Mouse (Mus musculus) kidney, postnatal 0 days (tissue): ENCODE results near the gene Adamts15. TPM values are rescaled to one million over a fixed set of nuclear protein-coding genes. Genes with fewer than 3 reads are reported as not detected.

Experiments
- ATAC-seq: fragments of 200-750 bp; cut with Nextera tagmentation; replicated peaks from 2 replicates; pipeline ENCODE4 v1.8.0; 2017; ENCODE audit warnings: low read depth, moderate number of reproducible peaks, moderate TSS enrichment, moderate library complexity; ENCODE audit not compliant: low FRiP score
- DNase-seq: peaks from one replicate; pipeline ENCODE4 v3.0.0-alpha.2; 2016; ENCODE audit warnings: low spot score
- H3K27ac ChIP-seq: fragments of 300-500 bp; sonication (generic); 2 replicates; pipeline ENCODE4 v1.5.1; 2014; ENCODE audit warnings: mild to moderate bottlenecking
- H3K27me3 ChIP-seq: fragments of 300-500 bp; sonication (generic); 2 replicates; pipeline ENCODE4 v1.6.1; 2014; ENCODE audit warnings: low read length, mixed read lengths; ENCODE audit not compliant: insufficient read depth
- H3K36me3 ChIP-seq: fragments of 300-500 bp; sonication (generic); 2 replicates; pipeline ENCODE4 v1.6.1; 2014; ENCODE audit warnings: low read length, mixed read lengths; ENCODE audit not compliant: insufficient read depth
- H3K4me1 ChIP-seq: fragments of 300-500 bp; sonication (generic); replicated peaks from 2 replicates; pipeline ENCODE4 v1.6.1; 2014; ENCODE audit warnings: antibody characterized with exemption, low read length, mixed read lengths; ENCODE audit not compliant: insufficient read depth
- H3K4me2 ChIP-seq: fragments of 300-500 bp; sonication (generic); 2 replicates; pipeline ENCODE4 v1.6.1; 2014; ENCODE audit warnings: mild to moderate bottlenecking, low read length, moderate library complexity, mixed read lengths
- H3K4me3 ChIP-seq: fragments of 300-500 bp; sonication (generic); replicated peaks from 2 replicates; pipeline ENCODE4 v1.5.1; 2014; ENCODE audit warnings: low read depth, low read length
- H3K9ac ChIP-seq: fragments of 300-500 bp; sonication (generic); 2 replicates; pipeline ENCODE4 v1.6.1; 2014; ENCODE audit warnings: low read depth, low read length
- H3K9me3 ChIP-seq: fragments of 300-500 bp; sonication (generic); replicated peaks from 2 replicates; pipeline ENCODE4 v1.6.1; 2016; ENCODE audit warnings: low read length, inconsistent platforms, mixed read lengths
- CTCF ChIP-seq: IDR thresholded peaks from 2 replicates; pipeline ENCODE4 v1.5.1; 2016; ENCODE audit warnings: antibody characterized with exemption, low read depth, mild to moderate bottlenecking, moderate library complexity
- WGBS: fragments of 180-500 bp; shearing (Covaris S2); extraction: QIAGEN DNeasy Blood & Tissue Kit; methylation state at CpG from one replicate; pipeline ENCODE4 v1.1.7; 2014; 5-methylcytosine and 5-hydroxymethylcytosine counted together
- polyA plus RNA-seq: library from polyadenylated mRNA; unstranded; fragments of >200 nt; fragmentation: Nextera tagmentation; extraction: Ambion mirVana; gene quantifications from 2 replicates; pipeline ENCODE4 v1.2.1, GENCODE M21; 2015

Adamts15 gene
- polyA plus RNA-seq, 1 experiment from 2014 or later = 4.9 TPM

DNA sequence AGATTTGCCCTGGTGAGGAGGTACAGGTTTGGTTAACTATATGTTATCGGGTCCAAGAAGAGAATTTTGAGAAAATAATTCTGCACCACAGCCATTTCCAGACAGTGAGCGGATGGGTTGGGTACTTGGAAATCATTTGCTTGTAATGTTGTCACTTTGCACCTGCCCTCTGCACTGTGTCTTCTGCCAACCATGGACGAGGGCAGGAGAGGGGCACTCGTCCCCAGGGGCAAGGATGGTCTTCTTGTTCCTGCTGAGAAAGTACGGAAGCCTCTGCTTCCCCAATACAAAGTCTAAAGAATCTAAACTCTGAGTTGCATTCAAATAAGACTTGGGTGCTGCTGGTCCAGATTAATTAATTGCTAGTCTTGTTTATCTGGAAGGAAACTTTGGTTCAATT lies 13.3 kb downstream of the Adamts15 start:
- no peak for DNase-seq
- H3K9ac ChIP-seq = no peak overlapping the region
- H3K4me3 ChIP-seq = no peak overlapping the region
- no peak overlapping the region for H3K27ac ChIP-seq
- H3K9me3 ChIP-seq = no peaks in the 10 kb centered on the region
- no peaks in the 10 kb centered on the region for H3K27me3 ChIP-seq
- no peaks in the 10 kb centered on the region for H3K36me3 ChIP-seq
- 74% methylated on average over 5 of the region's 5 CpGs for WGBS
- no peak overlapping the region for H3K4me2 ChIP-seq
- no peak for TF ChIP-seq CTCF
- 0 out of 2 replicates have a peak, but pooled peaks cover 5% of the 10 kb centered on the region for H3K4me1 ChIP-seq
- no peak for ATAC-seq

DNA sequence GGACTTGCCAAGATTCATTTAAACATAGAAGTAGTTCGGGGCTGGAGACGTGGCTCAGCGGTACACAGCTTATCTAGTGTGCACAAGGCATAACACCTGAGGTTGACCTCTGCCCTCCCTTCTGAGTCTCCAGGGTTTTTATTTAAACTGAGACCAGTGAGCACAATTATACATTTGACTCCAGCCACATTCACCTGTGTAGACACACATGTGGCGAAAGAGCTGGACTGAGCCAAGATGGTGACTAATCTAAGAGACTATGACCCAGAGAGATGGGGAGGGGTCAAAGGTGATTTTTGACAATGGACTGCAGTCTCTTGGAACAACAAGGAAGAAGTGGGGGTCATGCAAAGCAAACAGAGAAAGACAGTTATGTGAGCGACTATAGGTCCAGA lies 14.0 kb downstream of the Adamts15 start:
- no peak overlapping the region for H3K4me3 ChIP-seq
- 76% methylated on average over 5 of the region's 5 CpGs for WGBS
- no peaks in the 10 kb centered on the region for H3K9me3 ChIP-seq
- H3K4me1 ChIP-seq = 0 out of 2 replicates have a peak, but pooled peaks cover 5% of the 10 kb centered on the region
- H3K27me3 ChIP-seq = no peaks in the 10 kb centered on the region
- DNase-seq (no peak), ATAC-seq (no peak)
- no peak for TF ChIP-seq CTCF
- H3K36me3 ChIP-seq = no peaks in the 10 kb centered on the region
- H3K9ac ChIP-seq = no peak overlapping the region
- no peak overlapping the region for H3K4me2 ChIP-seq
- no peak overlapping the region for H3K27ac ChIP-seq

DNA sequence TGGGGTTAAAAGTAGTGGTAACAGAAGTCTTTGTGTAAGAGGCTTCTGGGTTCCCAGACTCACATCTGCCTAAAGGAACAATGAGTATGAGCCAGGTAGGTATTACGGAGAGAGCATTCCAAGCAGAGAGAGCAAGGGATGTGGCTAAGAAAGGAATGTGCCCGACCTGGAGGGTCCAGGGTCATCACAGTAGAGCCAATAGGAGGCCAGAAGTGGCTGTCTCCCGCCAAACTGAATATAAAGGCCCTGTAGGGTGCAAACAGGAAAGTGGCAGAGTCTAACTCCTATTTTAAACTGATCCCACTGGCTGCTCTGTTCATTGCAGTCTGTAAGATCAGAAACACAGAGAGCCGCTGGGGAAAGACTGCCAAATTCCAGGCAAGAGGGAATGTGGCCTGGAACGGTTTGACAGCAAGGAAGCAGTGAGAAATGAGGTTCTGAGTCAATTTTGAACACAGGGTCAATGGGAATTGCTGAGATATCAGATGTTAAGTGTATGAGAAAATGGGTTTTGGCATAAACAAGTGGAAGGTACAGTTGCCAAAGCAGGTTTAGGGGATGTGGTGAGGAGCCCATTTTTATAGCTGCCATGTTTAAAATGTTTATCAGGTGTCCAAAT lies 14.5 kb downstream of the Adamts15 start:
- TF ChIP-seq CTCF = no peak
- no peak overlapping the region for H3K27ac ChIP-seq
- DNase-seq = peak; percentile 9
- H3K9me3 ChIP-seq = no peaks in the 10 kb centered on the region
- no peaks in the 10 kb centered on the region for H3K27me3 ChIP-seq
- H3K4me1 ChIP-seq = 0 out of 2 replicates have a peak, but pooled peaks cover 5% of the 10 kb centered on the region
- H3K9ac ChIP-seq = no peak overlapping the region
- no peak overlapping the region for H3K4me3 ChIP-seq
- H3K4me2 ChIP-seq = no peak overlapping the region
- no peaks in the 10 kb centered on the region for H3K36me3 ChIP-seq
- ATAC-seq = no peak
- 49% methylated on average over 5 of the region's 5 CpGs for WGBS

DNA sequence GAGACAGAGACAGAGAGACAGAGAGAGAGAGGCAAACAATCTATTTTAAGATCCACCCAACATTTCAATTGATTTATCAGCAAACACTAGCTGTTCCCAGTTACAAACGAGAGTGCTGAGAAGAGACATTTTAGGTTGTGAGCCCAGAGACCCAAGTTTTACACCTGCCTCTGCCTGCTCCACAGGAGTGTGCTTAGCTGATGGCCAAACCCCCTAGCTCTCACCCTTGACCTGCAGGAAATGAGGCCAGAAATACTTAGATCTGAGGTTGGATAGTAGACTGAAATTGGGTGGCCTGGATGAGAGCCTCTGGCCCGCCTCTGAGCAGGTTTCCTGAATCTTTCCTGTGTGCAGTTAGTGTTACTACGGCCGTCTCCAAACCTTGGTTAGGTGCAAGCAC lies 15.8 kb downstream of the Adamts15 start:
- no peaks in the 10 kb centered on the region for H3K4me1 ChIP-seq
- 67% methylated on average over 4 of the region's 4 CpGs for WGBS
- no peak overlapping the region for H3K4me3 ChIP-seq
- H3K36me3 ChIP-seq = no peaks in the 10 kb centered on the region
- DNase-seq (no peak), ATAC-seq (no peak)
- H3K9me3 ChIP-seq = no peaks in the 10 kb centered on the region
- H3K9ac ChIP-seq = no peak overlapping the region
- no peak overlapping the region for H3K4me2 ChIP-seq
- TF ChIP-seq CTCF = no peak
- H3K27me3 ChIP-seq = no peaks in the 10 kb centered on the region
- H3K27ac ChIP-seq = no peak overlapping the region

DNA sequence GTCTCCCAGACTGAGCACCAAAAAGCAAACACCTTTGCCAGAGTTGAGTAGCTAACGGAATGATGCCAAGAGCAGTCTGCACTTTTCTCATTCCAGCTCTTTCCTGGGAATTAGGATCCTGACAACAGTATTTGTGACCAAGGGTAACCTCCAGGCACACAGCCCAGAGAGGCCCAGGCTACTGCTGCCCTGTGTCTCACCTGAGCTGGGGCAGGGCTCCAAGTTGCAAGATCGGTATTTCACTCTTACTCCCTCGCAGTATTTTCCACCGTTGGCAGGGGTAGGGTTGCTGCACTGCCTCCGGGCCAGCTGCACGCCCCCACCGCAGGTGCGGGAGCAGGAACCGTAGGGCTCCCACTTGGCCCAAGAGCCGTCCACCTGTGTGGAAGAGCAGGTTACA lies 16.4 kb downstream of the Adamts15 start:
- no peak for DNase-seq
- ATAC-seq = no peak
- H3K27ac ChIP-seq = no peak overlapping the region
- H3K4me1 ChIP-seq = no peaks in the 10 kb centered on the region
- no peaks in the 10 kb centered on the region for H3K27me3 ChIP-seq
- no peak overlapping the region for H3K4me2 ChIP-seq
- no peak overlapping the region for H3K4me3 ChIP-seq
- H3K9ac ChIP-seq = no peak overlapping the region
- no peaks in the 10 kb centered on the region for H3K9me3 ChIP-seq
- H3K36me3 ChIP-seq = no peaks in the 10 kb centered on the region
- WGBS = 52% methylated on average over 10 of the region's 10 CpGs
- TF ChIP-seq CTCF = no peak

DNA sequence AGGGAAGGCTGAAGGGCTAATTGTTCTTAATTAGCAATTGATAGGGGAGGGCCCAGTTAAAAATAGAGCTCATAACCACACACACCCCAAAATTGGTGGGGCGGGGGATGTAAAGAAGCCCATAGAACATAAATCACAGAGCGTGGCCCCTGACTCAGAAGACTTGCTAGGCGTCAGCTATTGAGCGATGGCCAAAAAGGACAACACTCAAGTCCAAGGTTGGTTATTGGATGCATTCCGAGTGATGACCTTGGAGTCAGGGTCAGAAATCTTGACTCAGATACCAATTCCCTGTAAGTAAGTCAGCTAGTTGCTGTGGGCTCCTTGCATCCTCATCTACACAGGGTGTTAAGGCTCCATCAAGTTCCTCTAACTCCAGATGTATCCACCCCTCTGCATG lies 19.0 kb downstream of the Adamts15 start:
- no peaks in the 10 kb centered on the region for H3K36me3 ChIP-seq
- no peak overlapping the region for H3K27ac ChIP-seq
- no peaks in the 10 kb centered on the region for H3K4me1 ChIP-seq
- no peak for ATAC-seq
- H3K9me3 ChIP-seq = no peaks in the 10 kb centered on the region
- WGBS = 92% methylated on average over 5 of the region's 5 CpGs
- TF ChIP-seq CTCF = no peak
- H3K27me3 ChIP-seq = no peaks in the 10 kb centered on the region
- H3K4me2 ChIP-seq = no peak overlapping the region
- no peak overlapping the region for H3K4me3 ChIP-seq
- DNase-seq = no peak
- H3K9ac ChIP-seq = no peak overlapping the region

DNA sequence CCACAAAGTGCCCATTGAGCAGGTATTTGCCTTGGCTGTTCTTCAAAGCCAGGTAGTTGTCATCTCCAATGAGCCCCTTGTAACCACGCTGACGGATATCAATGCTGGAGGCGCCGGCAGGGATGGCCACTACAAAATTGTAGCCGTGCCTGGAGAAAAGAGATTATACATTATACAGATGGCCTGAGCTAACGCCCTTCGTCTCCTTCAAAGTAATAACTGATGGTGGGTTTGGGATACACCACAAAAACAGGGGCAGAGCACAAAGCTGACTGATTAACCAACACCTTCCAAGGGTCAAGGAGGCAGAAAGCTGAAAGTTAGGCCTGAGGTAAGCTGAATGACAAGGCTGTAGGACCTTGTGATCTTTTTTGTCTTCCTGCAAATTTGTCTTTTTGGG lies 19.6 kb downstream of the Adamts15 start:
- no peak overlapping the region for H3K9ac ChIP-seq
- no peak overlapping the region for H3K27ac ChIP-seq
- no peaks in the 10 kb centered on the region for H3K27me3 ChIP-seq
- no peak for TF ChIP-seq CTCF
- DNase-seq (no peak), ATAC-seq (no peak)
- H3K36me3 ChIP-seq = no peaks in the 10 kb centered on the region
- WGBS = 86% methylated on average over 7 of the region's 7 CpGs
- no peak overlapping the region for H3K4me3 ChIP-seq
- no peak overlapping the region for H3K4me2 ChIP-seq
- H3K4me1 ChIP-seq = no peaks in the 10 kb centered on the region
- no peaks in the 10 kb centered on the region for H3K9me3 ChIP-seq
